Mouse (Mus musculus): ENCODE measurements around the gene Csnk2a1. TPM values are rescaled to one million over a fixed set of nuclear protein-coding genes. Genes with fewer than 3 reads are reported as not detected.

Csnk2a1 gene
- polyA plus RNA-seq (2015; fragmentation: Nextera tagmentation; extraction: Ambion mirVana), result 62.4 and 70.4 TPM in 2 replicates

DNA sequence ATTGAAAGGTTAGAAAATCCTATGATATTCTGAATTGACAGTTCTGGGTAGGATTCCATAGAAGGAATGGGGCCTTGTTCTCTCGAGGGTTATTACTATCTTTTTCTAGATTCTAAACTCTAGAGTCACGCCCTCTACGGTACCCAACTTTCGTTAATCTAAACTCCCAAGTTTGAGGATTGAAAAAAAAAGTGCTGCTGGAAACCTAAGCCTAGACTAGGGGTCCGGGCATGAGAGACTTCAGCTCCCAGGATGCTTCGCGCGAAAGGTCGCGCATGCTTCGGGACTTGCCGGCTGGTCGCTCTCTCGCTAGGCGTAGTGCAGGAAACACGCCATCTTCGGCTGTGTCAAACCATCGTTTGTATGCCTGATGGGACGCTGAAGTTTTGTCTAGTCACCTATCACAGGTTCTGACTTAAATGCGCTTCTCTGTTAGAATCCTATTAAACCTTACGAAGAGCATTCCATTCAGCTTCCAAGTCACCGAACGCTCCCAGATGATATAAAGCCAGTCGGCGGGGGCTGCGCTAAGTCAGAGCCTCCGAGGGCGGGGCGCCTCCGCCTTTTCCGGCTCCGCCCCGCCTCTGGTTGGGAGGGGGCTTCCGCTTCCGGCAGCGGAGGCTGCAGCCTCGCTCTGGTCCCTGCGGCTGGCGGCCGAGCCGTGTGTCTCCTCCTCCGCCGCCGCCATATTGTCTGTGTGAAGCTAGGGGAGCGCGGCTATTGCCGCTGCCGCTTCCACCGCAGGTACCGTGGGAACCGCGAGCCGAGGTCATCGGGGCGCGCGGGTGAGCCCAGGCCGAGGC lies at the start of gene Csnk2a1:
Csnk2a1 (plus strand) TSS at position 592 of the 803 bp plus-strand sequence.
- no peaks in the 10 kb centered on the region for H3K27me3 ChIP-seq (replicated peaks; ENCODE audit: insufficient read depth, low read length)
- ATAC-seq, result peak; percentile 97
- WGBS, result under 1% methylated on average over 38 of the region's 58 CpGs

DNA sequence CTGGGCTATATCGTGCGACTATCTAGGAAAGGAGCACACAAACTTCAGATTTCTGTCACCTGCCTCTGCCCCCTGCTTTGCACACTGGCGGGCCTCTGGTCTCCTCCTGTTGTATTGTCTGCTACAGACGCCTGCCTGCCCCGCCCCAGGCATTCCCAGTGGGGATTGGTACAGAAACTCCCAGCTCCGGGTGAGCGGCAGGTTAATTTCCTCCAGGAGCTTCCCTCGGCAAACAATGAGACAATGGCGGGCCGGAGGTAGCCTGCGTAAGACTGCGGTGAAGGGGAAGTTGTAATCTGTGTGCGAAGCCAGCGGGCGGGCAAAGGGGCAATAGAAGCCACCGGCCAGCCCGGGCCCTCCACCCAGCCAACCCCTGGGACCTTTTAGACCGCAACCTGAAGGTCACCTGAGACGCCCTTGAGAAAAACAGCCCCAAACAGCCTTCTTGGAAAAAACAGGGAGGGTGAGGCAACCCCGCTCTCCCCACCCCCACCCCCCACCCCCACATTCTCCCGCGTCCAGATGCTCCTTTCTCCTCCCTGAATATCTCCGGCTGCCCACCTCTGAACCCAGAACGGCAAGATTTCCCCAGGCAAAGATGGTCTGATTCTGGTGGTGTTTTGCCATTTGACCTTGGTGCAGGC lies 49.4 kb upstream of the Csnk2a1 start:
- H3K9ac ChIP-seq (replicated peaks; ENCODE audit: low read depth), result no peak overlapping the region
- TF ChIP-seq EP300 (IDR thresholded peaks at IDR 0.05), result 0 out of 2 replicates have a peak, but pooled peaks have one; percentile 41
- no peak for TF ChIP-seq CTCF (IDR thresholded peaks at IDR 0.05)
- ATAC-seq, result peak; percentile 45
- H3K9me3 ChIP-seq (ENCODE audit: low read length), result no peaks in the 10 kb centered on the region
- H3K27ac ChIP-seq (ENCODE audit: low read length), result no peak overlapping the region
- no peak overlapping the region for H3K4me3 ChIP-seq (ENCODE audit: low read depth, low read length)
- H3K4me1 ChIP-seq (ENCODE audit: insufficient read depth, low read depth, low read length), result no peaks in the 10 kb centered on the region; the same call in 1 of the 2 replicates
- H3K27me3 ChIP-seq (replicated peaks; ENCODE audit: insufficient read depth, low read length), result no peaks in the 10 kb centered on the region
- H3K36me3 ChIP-seq (ENCODE audit: insufficient read depth, low read length), result no peaks in the 10 kb centered on the region
- DNase-seq (ENCODE audit: low spot score), result peak; percentile 24
- 18% methylated on average over 24 of the region's 24 CpGs for WGBS
- 0 out of 2 replicates have a peak overlapping the region, but pooled peaks have one; percentile 14 for H3K4me2 ChIP-seq (replicated peaks; ENCODE audit: low read depth, low read length)

More for the DNA sequence above, at the start of gene Csnk2a1:
- peak within 1 kb of the TSS; percentile 87 for H3K4me2 ChIP-seq (replicated peaks; ENCODE audit: low read depth, low read length)
- H3K4me1 ChIP-seq (ENCODE audit: insufficient read depth, low read depth, low read length), result peaks cover 4% of the 10 kb centered on the region; the same call in 1 of the 2 replicates
- H3K27ac ChIP-seq (ENCODE audit: low read length), result peak within 1 kb of the TSS; percentile 97
- no peaks in the 10 kb centered on the region for H3K9me3 ChIP-seq (ENCODE audit: low read length)
- no peaks in the 10 kb centered on the region for H3K36me3 ChIP-seq (ENCODE audit: insufficient read depth, low read length)
- peak within 1 kb of the TSS; percentile 86 for H3K4me3 ChIP-seq (ENCODE audit: low read depth, low read length)
- peak; percentile 95 for DNase-seq (ENCODE audit: low spot score)
- peak; percentile 15; the same call in 1 of the 2 replicates for TF ChIP-seq CTCF (IDR thresholded peaks at IDR 0.05)
- TF ChIP-seq EP300 (IDR thresholded peaks at IDR 0.05), result no peak
- H3K9ac ChIP-seq (replicated peaks; ENCODE audit: low read depth), result peak within 1 kb of the TSS; percentile 92

DNA sequence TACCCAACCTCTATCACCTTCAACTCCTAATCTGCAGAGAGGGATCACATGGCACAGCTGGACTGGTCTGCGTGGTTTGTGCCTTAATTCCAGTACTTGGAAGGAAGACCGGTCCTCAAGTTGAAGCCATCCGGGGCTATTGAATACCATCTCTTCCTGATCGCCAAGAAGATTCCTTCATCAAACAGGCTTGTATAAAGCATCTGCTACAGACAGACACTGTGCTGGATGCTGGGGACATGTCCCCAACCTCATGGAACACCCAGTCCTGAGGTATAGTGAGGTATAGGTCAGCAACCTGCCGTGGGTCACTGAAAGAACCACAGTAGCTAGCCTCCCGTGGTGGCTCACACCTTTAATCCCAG lies 48.9 kb upstream of the Csnk2a1 start:
- ATAC-seq (no peak), DNase-seq (ENCODE audit: low spot score) (no peak)
- H3K9me3 ChIP-seq (ENCODE audit: low read length), result no peaks in the 10 kb centered on the region
- H3K27ac ChIP-seq (ENCODE audit: low read length), result no peak overlapping the region
- no peak overlapping the region for H3K9ac ChIP-seq (replicated peaks; ENCODE audit: low read depth)
- TF ChIP-seq EP300 (IDR thresholded peaks at IDR 0.05) (no peak), CTCF (IDR thresholded peaks at IDR 0.05) (no peak)
- H3K27me3 ChIP-seq (replicated peaks; ENCODE audit: insufficient read depth, low read length), result no peaks in the 10 kb centered on the region
- 82% methylated on average over 6 of the region's 6 CpGs for WGBS
- no peaks in the 10 kb centered on the region; the same call in 1 of the 2 replicates for H3K4me1 ChIP-seq (ENCODE audit: insufficient read depth, low read depth, low read length)
- no peaks in the 10 kb centered on the region for H3K36me3 ChIP-seq (ENCODE audit: insufficient read depth, low read length)
- H3K4me3 ChIP-seq (ENCODE audit: low read depth, low read length), result no peak overlapping the region
- H3K4me2 ChIP-seq (replicated peaks; ENCODE audit: low read depth, low read length), result no peak overlapping the region

DNA sequence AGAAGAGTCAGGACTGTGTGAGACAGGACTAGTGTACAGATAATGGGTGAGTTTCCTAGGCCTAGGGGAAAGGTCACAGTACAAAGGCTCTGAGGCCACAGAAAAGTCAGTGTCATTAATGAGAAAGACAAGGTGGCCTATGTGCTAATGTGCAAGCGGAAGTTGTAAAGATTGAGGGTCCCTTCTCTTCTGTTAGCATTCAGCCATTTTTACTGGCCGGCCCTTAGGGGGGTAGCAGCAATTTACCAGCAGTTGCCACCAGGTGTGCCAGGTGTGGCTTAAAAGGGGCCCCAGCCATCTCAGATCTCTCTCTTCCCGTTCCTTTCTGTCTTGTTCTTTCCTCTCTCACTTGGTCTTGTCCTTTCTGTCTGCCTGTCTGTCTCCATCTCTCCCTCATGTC lies 48.3 kb upstream of the Csnk2a1 start:
- no peaks in the 10 kb centered on the region; the same call in 1 of the 2 replicates for H3K4me1 ChIP-seq (ENCODE audit: insufficient read depth, low read depth, low read length)
- WGBS, result 82% methylated on average over 3 of the region's 3 CpGs
- no peak overlapping the region for H3K4me3 ChIP-seq (ENCODE audit: low read depth, low read length)
- H3K9me3 ChIP-seq (ENCODE audit: low read length), result no peaks in the 10 kb centered on the region
- no peaks in the 10 kb centered on the region for H3K27me3 ChIP-seq (replicated peaks; ENCODE audit: insufficient read depth, low read length)
- no peaks in the 10 kb centered on the region for H3K36me3 ChIP-seq (ENCODE audit: insufficient read depth, low read length)
- no peak overlapping the region for H3K4me2 ChIP-seq (replicated peaks; ENCODE audit: low read depth, low read length)
- TF ChIP-seq CTCF (IDR thresholded peaks at IDR 0.05), result no peak
- TF ChIP-seq EP300 (IDR thresholded peaks at IDR 0.05), result no peak
- ATAC-seq (no peak), DNase-seq (ENCODE audit: low spot score) (no peak)
- H3K27ac ChIP-seq (ENCODE audit: low read length), result no peak overlapping the region
- H3K9ac ChIP-seq (replicated peaks; ENCODE audit: low read depth), result no peak overlapping the region

DNA sequence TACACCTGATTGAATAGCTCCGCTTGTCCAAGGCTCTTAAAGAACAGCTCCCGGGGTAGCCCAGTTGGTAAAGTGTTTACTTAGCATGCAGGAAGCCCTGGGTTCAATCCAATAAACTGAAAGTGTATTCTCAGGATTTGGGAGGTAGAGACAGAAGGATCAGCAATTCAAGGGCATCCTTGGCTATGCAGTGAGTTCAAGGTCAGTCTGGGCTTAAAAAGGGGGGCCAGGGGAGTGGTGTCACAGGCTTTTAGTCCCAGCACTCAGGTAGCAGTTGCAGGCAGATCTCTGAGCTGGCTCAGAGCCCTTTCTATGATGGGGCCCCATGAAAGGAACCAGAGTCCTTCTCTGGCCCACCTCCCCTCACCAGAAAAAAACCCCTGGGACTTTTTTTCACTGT lies 47.3 kb upstream of the Csnk2a1 start:
- Histone ChIP-seq H3K27ac (ENCODE audit: low read length) (no peak overlapping the region), H3K9ac (replicated peaks; ENCODE audit: low read depth) (no peak overlapping the region), H3K27me3 (replicated peaks; ENCODE audit: insufficient read depth, low read length) (no peaks in the 10 kb centered on the region), H3K4me3 (ENCODE audit: low read depth, low read length) (no peak overlapping the region), H3K9me3 (ENCODE audit: low read length) (no peaks in the 10 kb centered on the region), H3K4me1 (ENCODE audit: insufficient read depth, low read depth, low read length) (no peaks in the 10 kb centered on the region; the same call in 1 of the 2 replicates), H3K4me2 (replicated peaks; ENCODE audit: low read depth, low read length) (no peak overlapping the region), H3K36me3 (ENCODE audit: insufficient read depth, low read length) (no peaks in the 10 kb centered on the region)
- no peak for ATAC-seq
- DNase-seq (ENCODE audit: low spot score), result no peak
- no peak for TF ChIP-seq CTCF (IDR thresholded peaks at IDR 0.05)
- no peak for TF ChIP-seq EP300 (IDR thresholded peaks at IDR 0.05)
- 29% methylated on average over 2 of the region's 2 CpGs for WGBS

DNA sequence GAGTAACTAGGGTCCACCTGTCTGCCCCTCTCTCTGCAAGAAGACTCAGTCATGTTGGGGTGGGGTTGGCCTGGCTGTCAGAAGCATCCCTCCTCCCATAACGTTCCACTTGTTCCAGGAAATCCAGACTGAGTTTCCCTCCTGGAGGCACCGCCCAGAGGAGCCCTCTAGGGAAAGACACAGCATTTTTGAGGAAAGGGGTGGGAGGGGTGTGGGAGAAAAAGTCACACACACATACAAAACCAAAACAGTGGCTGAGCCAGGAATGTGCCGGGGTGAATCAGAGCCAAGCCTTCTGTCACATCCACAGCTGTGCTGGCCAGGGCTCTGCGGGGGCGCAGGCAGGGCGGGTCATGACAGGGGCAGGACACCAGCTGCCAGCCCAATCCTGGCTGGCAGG lies 46.3 kb upstream of the Csnk2a1 start:
- TF ChIP-seq CTCF (IDR thresholded peaks at IDR 0.05) (no peak; the same call in none of the 2 replicates), EP300 (IDR thresholded peaks at IDR 0.05) (peak; percentile 73)
- Histone ChIP-seq H3K27me3 (replicated peaks; ENCODE audit: insufficient read depth, low read length) (no peaks in the 10 kb centered on the region), H3K4me1 (ENCODE audit: insufficient read depth, low read depth, low read length) (no peaks in the 10 kb centered on the region; the same call in 1 of the 2 replicates), H3K36me3 (ENCODE audit: insufficient read depth, low read length) (no peaks in the 10 kb centered on the region), H3K9ac (replicated peaks; ENCODE audit: low read depth) (no peak overlapping the region), H3K4me3 (ENCODE audit: low read depth, low read length) (no peak overlapping the region), H3K4me2 (replicated peaks; ENCODE audit: low read depth, low read length) (no peak overlapping the region), H3K9me3 (ENCODE audit: low read length) (no peaks in the 10 kb centered on the region), H3K27ac (ENCODE audit: low read length) (no peak overlapping the region)
- WGBS, result 21% methylated on average over 6 of the region's 6 CpGs
- peak; percentile 80 for DNase-seq (ENCODE audit: low spot score)
- peak; percentile 96 for ATAC-seq

Data from lung, postnatal 0 days (tissue).